Mouse (Mus musculus): ENCODE data around the gene Tmem74b. TPM values are rescaled to one million over a fixed set of nuclear protein-coding genes. Genes with fewer than 3 reads are reported as not detected.

Tmem74b gene
- total and polyA plus RNA-seq, 3 experiments = not detected

DNA sequence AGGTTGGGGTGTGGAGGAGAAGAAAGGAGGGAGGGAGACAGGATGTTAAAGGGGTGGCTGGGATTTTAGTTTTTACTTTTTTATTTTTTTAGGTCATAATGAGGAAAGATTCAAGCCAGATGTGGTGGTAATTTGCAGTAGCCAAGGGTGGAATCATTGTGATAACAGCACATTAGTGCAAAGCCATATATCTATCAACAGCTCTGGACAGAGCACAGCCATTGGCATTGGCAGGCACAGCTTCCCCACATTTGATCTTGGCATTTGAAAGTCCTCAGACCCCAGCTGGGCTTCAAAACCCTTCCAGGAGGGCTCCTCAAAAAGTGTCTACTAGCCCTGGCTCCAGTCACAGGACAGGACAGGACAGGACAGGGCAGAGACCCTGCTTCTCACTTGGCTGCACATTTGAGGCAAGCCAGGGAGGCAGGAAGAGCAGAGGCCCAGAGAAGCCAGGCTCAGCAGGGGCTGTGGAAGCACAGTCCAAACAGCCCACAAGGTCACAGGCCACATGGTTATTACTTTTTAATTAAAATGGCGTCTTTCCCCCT lies 57.1 kb downstream of the Tmem74b start:
- DNase-seq (ENCODE audit: low read depth, low spot score) = no peak
- TF ChIP-seq USF1 (IDR thresholded peaks at IDR 0.05; ENCODE audit: low read depth, low read length) (no peak), ZKSCAN1 (IDR thresholded peaks at IDR 0.05; ENCODE audit: low read depth, low read length) (no peak), MXI1 (IDR thresholded peaks at IDR 0.05; ENCODE audit: low read depth, low read length) (no peak), CHD2 (IDR thresholded peaks at IDR 0.05; ENCODE audit: low read length) (no peak), TBP (IDR thresholded peaks at IDR 0.05; ENCODE audit: low read depth, low read length) (no peak), CHD1 (IDR thresholded peaks at IDR 0.05; ENCODE audit: low read depth, low read length) (no peak), UBTF (IDR thresholded peaks at IDR 0.05; ENCODE audit: borderline replicate concordance, insufficient read depth, low read depth, low read length) (no peak), TAL1 (IDR thresholded peaks at IDR 0.05; ENCODE audit: low read length) (no peak), MAZ (IDR thresholded peaks at IDR 0.05; ENCODE audit: low read depth, low read length) (no peak), POLR2AphosphoS5 (IDR thresholded peaks at IDR 0.05; ENCODE audit: borderline replicate concordance, low read depth, low read length) (no peak), HCFC1 (IDR thresholded peaks at IDR 0.05; ENCODE audit: low read depth, low read length) (no peak), GATA1 (IDR thresholded peaks at IDR 0.05; ENCODE audit: low read depth, low read length) (no peak), MAFK (IDR thresholded peaks at IDR 0.05; ENCODE audit: borderline replicate concordance, low read depth, low read length) (no peak), ETS1 (IDR thresholded peaks at IDR 0.05; ENCODE audit: low read depth, low read length) (no peak), MAX (IDR thresholded peaks at IDR 0.05; ENCODE audit: low read length) (no peak), JUND (IDR thresholded peaks at IDR 0.05; ENCODE audit: low read depth, low read length) (no peak), USF2 (IDR thresholded peaks at IDR 0.05; ENCODE audit: borderline replicate concordance in 1 of 2, insufficient read depth in 1 of 2, low read depth in 1 of 2, low read length in 2 of 2) (no peak), KAT2A (conservative IDR thresholded peaks at IDR 0.05; ENCODE audit: low read depth, low read length) (no peak)
- H3K27me3 ChIP-seq (ENCODE audit: control insufficient read depth in 1 of 2, insufficient read depth in 2 of 2, low read length in 2 of 2) = peaks cover 7 to 10% of the 10 kb centered on the region in 2 experiments

More for the DNA sequence above, 57.1 kb downstream of the Tmem74b start:
- no peak overlapping the region for H3K27ac ChIP-seq (ENCODE audit: control insufficient read depth, low read depth, low read length)
- no peaks in the 10 kb centered on the region for H3K79me2 ChIP-seq (ENCODE audit: control insufficient read depth, insufficient read depth, low read length, poor library complexity)
- no peaks in the 10 kb centered on the region for H3K4me1 ChIP-seq (ENCODE audit: control insufficient read depth in 1 of 2, insufficient read depth in 2 of 2, low read length in 2 of 2)
- no peak overlapping the region for H3K9ac ChIP-seq (ENCODE audit: control insufficient read depth, low read depth, low read length, poor library complexity, severe bottlenecking)
- no peak overlapping the region for H3K4me3 ChIP-seq (ENCODE audit: control insufficient read depth in 1 of 2, insufficient read depth in 1 of 2, low read depth in 2 of 2, low read length in 2 of 2)
- H3K36me3 ChIP-seq (ENCODE audit: control insufficient read depth in 1 of 2, insufficient read depth in 2 of 2, low read length in 2 of 2) = no peaks in the 10 kb centered on the region
- H3K9me3 ChIP-seq (replicated peaks; ENCODE audit: insufficient read depth, low read length) = no peaks in the 10 kb centered on the region

Other genes starting within 250 kb of the Tmem74b start
- not detected in 2 replicates for gene 4921509C19Rik, start 225.9 kb upstream of the Tmem74b start, total RNA-seq (2012; rRNA removed)
- gene 4921509C19Rik, start 225.9 kb upstream of the Tmem74b start, polyA plus RNA-seq (2012; ENCODE audit: insufficient read depth in 1 of 2, insufficient read length in 2 of 2, low read depth in 1 of 2, low replicate concordance in 2 of 2, missing spikeins in 1 of 2) = not detected
- 182 and 199 TPM in 2 replicates for gene Nsfl1c, start 207.8 kb upstream of the Tmem74b start, total RNA-seq (2012; rRNA removed)
- 100 to 1,000 TPM; 260 to 394 TPM for gene Nsfl1c, start 207.8 kb upstream of the Tmem74b start, polyA plus RNA-seq (2012; ENCODE audit: insufficient read depth in 1 of 2, insufficient read length in 2 of 2, low read depth in 1 of 2, low replicate concordance in 2 of 2, missing spikeins in 1 of 2)
- gene Fkbp1a, start 159.5 kb upstream of the Tmem74b start, total RNA-seq (2012; rRNA removed) = 26.2 and 33.0 TPM in 2 replicates
- 1,000 to 10,000 TPM in 1 of 2 experiments, 100 to 1,000 TPM in 1; 304 to 1,080 TPM for gene Fkbp1a, start 159.5 kb upstream of the Tmem74b start, polyA plus RNA-seq (2012; ENCODE audit: insufficient read depth in 1 of 2, insufficient read length in 2 of 2, low read depth in 1 of 2, low replicate concordance in 2 of 2, missing spikeins in 1 of 2)
- not detected in 2 replicates for gene Sdcbp2, start 129.4 kb upstream of the Tmem74b start, total RNA-seq (2012; rRNA removed)
- under 1 TPM in 1 of 2 experiments, not detected in 1; 0.25 TPM for gene Sdcbp2, start 129.4 kb upstream of the Tmem74b start, polyA plus RNA-seq (2012; ENCODE audit: insufficient read depth in 1 of 2, insufficient read length in 2 of 2, low read depth in 1 of 2, low replicate concordance in 2 of 2, missing spikeins in 1 of 2)
- not detected in 2 replicates for gene Snph, start 69.4 kb upstream of the Tmem74b start, total RNA-seq (2012; rRNA removed)
- gene Snph, start 69.4 kb upstream of the Tmem74b start, polyA plus RNA-seq (2012; ENCODE audit: insufficient read depth in 1 of 2, insufficient read length in 2 of 2, low read depth in 1 of 2, low replicate concordance in 2 of 2, missing spikeins in 1 of 2) = not detected
- gene Rad21l, start 33.5 kb upstream of the Tmem74b start, total RNA-seq (2012; rRNA removed) = not detected in 2 replicates
- gene Rad21l, start 33.5 kb upstream of the Tmem74b start, polyA plus RNA-seq (2012; ENCODE audit: insufficient read depth in 1 of 2, insufficient read length in 2 of 2, low read depth in 1 of 2, low replicate concordance in 2 of 2, missing spikeins in 1 of 2) = not detected
- gene Psmf1, start 42.2 kb downstream of the Tmem74b start, total RNA-seq (2012; rRNA removed) = 46.5 and 60.2 TPM in 2 replicates
- gene Psmf1, start 42.2 kb downstream of the Tmem74b start, polyA plus RNA-seq (2012; ENCODE audit: insufficient read depth in 1 of 2, insufficient read length in 2 of 2, low read depth in 1 of 2, low replicate concordance in 2 of 2, missing spikeins in 1 of 2) = 100 to 1,000 TPM in 1 of 2 experiments, not detected in 1; 112 TPM
- not detected in 2 replicates for gene Rspo4, start 140.9 kb downstream of the Tmem74b start, total RNA-seq (2012; rRNA removed)
- gene Rspo4, start 140.9 kb downstream of the Tmem74b start, polyA plus RNA-seq (2012; ENCODE audit: insufficient read depth in 1 of 2, insufficient read length in 2 of 2, low read depth in 1 of 2, low replicate concordance in 2 of 2, missing spikeins in 1 of 2) = not detected
- gene Angpt4, start 209.2 kb downstream of the Tmem74b start, total RNA-seq (2012; rRNA removed) = not detected in 2 replicates
- not detected for gene Angpt4, start 209.2 kb downstream of the Tmem74b start, polyA plus RNA-seq (2012; ENCODE audit: insufficient read depth in 1 of 2, insufficient read length in 2 of 2, low read depth in 1 of 2, low replicate concordance in 2 of 2, missing spikeins in 1 of 2)